Mouse (Mus musculus) CH12.LX (cell line): ENCODE measurements around the gene Gm30083. TPM values are rescaled to one million over a fixed set of nuclear protein-coding genes. Genes with fewer than 3 reads are reported as not detected.

ENCODE experiments used
- DNase-seq: peaks from one replicate; pipeline ENCODE4 v3.0.0-alpha.2; 2013; ENCODE audit errors: extremely low read depth
- H3K27ac ChIP-seq: 2 replicates; pipeline ENCODE4 v1.5.1; 2012; ENCODE audit warnings: low read depth, mild to moderate bottlenecking, control low read depth, moderate library complexity; ENCODE audit not compliant: insufficient read depth
- H3K27me3 ChIP-seq: replicated peaks from 2 replicates; pipeline ENCODE3; 2012; ENCODE audit warnings: inconsistent platforms
- H3K36me3 ChIP-seq, 2 experiments: replicated peaks in 1 of 2; 2 replicates each; pipeline versions ENCODE3 to v1.6.1; 2012; ENCODE audit warnings: inconsistent platforms in 1 of 2, low read length in 1 of 2, mild to moderate bottlenecking in 1 of 2, mixed read lengths in 1 of 2, moderate library complexity in 1 of 2; ENCODE audit not compliant: control insufficient read depth in 1 of 2, insufficient read depth in 1 of 2
- H3K4me1 ChIP-seq, 2 experiments: 2 replicates each; pipeline ENCODE4 v1.6.1; 2012; ENCODE audit warnings: inconsistent platforms in 1 of 2, moderate library complexity in 1 of 2; ENCODE audit not compliant: insufficient read depth in 2 of 2, control insufficient read depth in 1 of 2
- H3K4me2 ChIP-seq: 2 replicates; pipeline ENCODE4 v1.6.1; 2012; ENCODE audit warnings: low read depth, mild to moderate bottlenecking, control low read depth; ENCODE audit not compliant: poor library complexity, insufficient read depth, severe bottlenecking
- H3K4me3 ChIP-seq, 3 experiments: fragments of 150-350 bp in 1 of 3; sonication (generic) in 1 of 3; replicated peaks in 1 of 3; 2 replicates each; pipeline versions ENCODE3 to v1.5.1; 2011 to 2012; ENCODE audit warnings: low read depth in 2 of 3, low read length in 2 of 3, mild to moderate bottlenecking in 2 of 3, moderate library complexity in 2 of 3, control low read depth in 1 of 3, improper control_type of control experiment in 1 of 3, inconsistent platforms in 1 of 3, mixed read lengths in 1 of 3; ENCODE audit not compliant: poor library complexity in 1 of 3
- H3K79me2 ChIP-seq: replicated peaks from 2 replicates; pipeline ENCODE4 v1.6.1; 2012; ENCODE audit warnings: mild to moderate bottlenecking, moderate library complexity; ENCODE audit not compliant: control insufficient read depth, poor library complexity, insufficient read depth, severe bottlenecking; ENCODE audit errors: extremely low read depth
- H3K9ac ChIP-seq: 2 replicates; pipeline ENCODE4 v1.6.1; 2012; ENCODE audit warnings: low read depth, mild to moderate bottlenecking, control low read depth, moderate library complexity; ENCODE audit not compliant: insufficient read depth
- H3K9me3 ChIP-seq: replicated peaks from 2 replicates; pipeline ENCODE3; 2012; ENCODE audit warnings: low read length, inconsistent platforms, mixed read lengths
- CTCF ChIP-seq, 2 experiments: IDR thresholded peaks in 1 of 2; conservative IDR thresholded peaks in 1 of 2; 2 replicates each; pipeline ENCODE4 v1.5.1; 2011 to 2012; ENCODE audit warnings: low read depth in 2 of 2, low read length in 2 of 2, improper control_type of control experiment in 1 of 2, inconsistent platforms in 1 of 2, mild to moderate bottlenecking in 1 of 2, moderate library complexity in 1 of 2
- EP300 ChIP-seq: IDR thresholded peaks from 2 replicates; pipeline ENCODE4 v1.6.1; 2011; ENCODE audit warnings: low read length, improper control_type of control experiment
- ETS1 ChIP-seq: conservative IDR thresholded peaks from 2 replicates; pipeline ENCODE4 v1.6.1; 2012; ENCODE audit warnings: low read depth, mild to moderate bottlenecking, inconsistent platforms, low read length, improper control_type of control experiment, moderate library complexity
- GABPA ChIP-seq: IDR thresholded peaks from 2 replicates; pipeline ENCODE4 v1.6.1; 2012; ENCODE audit warnings: low read depth, low read length, improper control_type of control experiment, inconsistent platforms; ENCODE audit not compliant: insufficient replicate concordance
- HCFC1 ChIP-seq: IDR thresholded peaks from 2 replicates; pipeline ENCODE4 v1.6.1; 2012; ENCODE audit warnings: low read depth, mild to moderate bottlenecking, inconsistent platforms, low read length, improper control_type of control experiment
- JUND ChIP-seq: conservative IDR thresholded peaks from 2 replicates; pipeline ENCODE4 v1.6.1; 2011; ENCODE audit warnings: low read depth, low read length, improper control_type of control experiment
- NELFE ChIP-seq: IDR thresholded peaks from 2 replicates; pipeline ENCODE4 v1.6.1; 2011; ENCODE audit warnings: low read depth, low read length, improper control_type of control experiment
- PAX5 ChIP-seq: IDR thresholded peaks from 2 replicates; pipeline ENCODE4 v1.6.1; 2012; ENCODE audit warnings: low read length, inconsistent platforms, mixed read lengths
- RAD21 ChIP-seq: IDR thresholded peaks from 2 replicates; pipeline ENCODE4 v1.6.1; 2011; ENCODE audit warnings: low read depth, mild to moderate bottlenecking, low read length, improper control_type of control experiment, moderate library complexity
- RCOR1 ChIP-seq: conservative IDR thresholded peaks from 2 replicates; pipeline ENCODE4 v1.6.1; 2012; ENCODE audit warnings: low read depth, mild to moderate bottlenecking, inconsistent platforms, low read length, improper control_type of control experiment
- SIN3A ChIP-seq: IDR thresholded peaks from 2 replicates; pipeline ENCODE4 v1.6.1; 2012; ENCODE audit warnings: low read length, improper control_type of control experiment, inconsistent platforms
- TCF12 ChIP-seq: IDR thresholded peaks from 2 replicates; pipeline ENCODE4 v1.6.1; 2014; ENCODE audit warnings: low read depth, mild to moderate bottlenecking, inconsistent platforms, low read length, improper control_type of control experiment
- UBTF ChIP-seq: IDR thresholded peaks from 2 replicates; pipeline ENCODE4 v1.6.1; 2012; ENCODE audit warnings: low read depth, mild to moderate bottlenecking, inconsistent platforms, low read length, improper control_type of control experiment, moderate library complexity
- USF1 ChIP-seq: IDR thresholded peaks from 2 replicates; pipeline ENCODE4 v1.6.1; 2014; ENCODE audit warnings: low read depth, mild to moderate bottlenecking, inconsistent platforms, low read length, improper control_type of control experiment
- ZC3H11A ChIP-seq: IDR thresholded peaks from 2 replicates; pipeline ENCODE4 v1.6.1; 2012; ENCODE audit warnings: low read depth, mild to moderate bottlenecking, inconsistent platforms, low read length, improper control_type of control experiment
- ZNF384 ChIP-seq: IDR thresholded peaks from 2 replicates; pipeline ENCODE4 v1.6.1; 2012; ENCODE audit warnings: low read depth, low read length, improper control_type of control experiment, inconsistent platforms
- dilution Hi-C: fragments of 300-500 bp; cut with MboI; formaldehyde crosslinking; loops from 2 replicates; pipeline ENCODE4 v1.14.3; 2020; ENCODE audit warnings: low sequenced_read_pairs; ENCODE audit not compliant: extremely low pct_unique_long_range_greater_than_20kb, extremely low pct_ligation_motif_present
- in situ Hi-C: fragments of 300-500 bp; cut with MboI; formaldehyde crosslinking; loops from 3 replicates; pipeline ENCODE4 v1.14.3; 2019; ENCODE audit warnings: low sequenced_read_pairs, low pct_ligation_motif_present, low pct_unique_long_range_greater_than_20kb, mixed read lengths
- polyA plus RNA-seq: library from polyadenylated mRNA; unstranded; fragments of >175 nt; gene quantifications from 2 replicates; pipeline ENCODE4 v1.2.1, GENCODE M21; 2012; ENCODE audit warnings: low read depth; ENCODE audit not compliant: insufficient read length
- total RNA-seq, 2 experiments: library from RNA; depleted of rRNA; stranded (reverse); fragments of 300-350 nt in 1 of 2; fragments of >200 nt in 1 of 2; gene quantifications; 2 replicates each; pipeline ENCODE4 v1.2.3; 2012 to 2014

Gene Gm30083
- total and polyA plus RNA-seq, 3 experiments = not detected

DNA sequence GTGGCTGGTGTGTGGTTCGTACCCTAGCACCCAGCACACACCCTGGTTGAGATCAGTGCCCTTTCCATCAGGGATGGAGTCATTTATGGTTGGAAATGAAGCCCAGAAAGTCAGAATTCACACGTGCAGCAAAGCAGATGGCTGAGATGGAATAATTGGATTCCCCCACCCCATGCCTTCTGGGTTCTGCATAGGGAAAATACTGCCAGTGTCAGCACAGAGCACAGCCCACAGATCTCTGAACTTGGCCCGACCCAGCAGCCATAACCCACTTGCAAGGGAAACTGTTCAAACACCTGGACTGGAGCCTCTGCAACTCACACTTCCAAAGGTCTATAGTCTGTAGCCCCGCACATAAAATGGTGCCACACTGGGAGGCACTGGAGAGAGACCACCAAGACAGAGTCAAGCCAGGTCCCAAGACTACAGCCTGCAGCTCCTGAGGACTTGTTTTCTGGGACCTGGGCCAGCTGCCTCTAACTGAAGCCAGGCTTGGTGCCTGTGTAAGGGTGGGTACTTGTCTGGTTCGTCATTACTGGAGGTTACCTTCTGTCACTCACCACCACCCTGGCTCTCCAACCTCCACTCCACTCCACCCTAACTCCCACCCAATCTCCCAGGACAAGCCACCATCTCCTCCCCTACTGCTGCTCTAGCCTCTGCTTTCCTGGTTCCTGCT, 35.3 kb upstream of the Gm30083 start:
- dilution Hi-C loops = no loop called here

DNA sequence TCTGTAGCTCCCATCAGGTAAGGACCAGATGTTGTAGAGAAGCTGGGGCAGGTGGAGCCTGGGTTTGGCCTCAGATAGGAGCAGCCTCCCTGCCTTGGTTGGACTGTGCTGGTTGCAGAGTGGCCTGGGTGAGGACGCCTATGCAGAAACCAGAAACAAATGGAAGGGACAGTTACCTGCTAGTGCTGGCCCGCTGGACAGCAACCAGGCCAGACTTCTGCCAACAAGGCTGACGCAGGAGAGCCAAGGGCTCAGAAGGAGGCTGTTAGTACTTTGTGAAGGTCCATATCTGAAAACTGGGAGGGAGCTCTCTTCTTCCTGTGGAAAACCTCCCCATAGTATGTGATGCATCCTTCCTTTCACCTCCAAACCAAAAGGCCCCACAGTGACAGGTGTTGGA, 28.4 kb upstream of the Gm30083 start:
- TF ChIP-seq ETS1 (no peak), NELFE (no peak), USF1 (no peak), CTCF (conservative IDR thresholded peaks at IDR 0.05 in 1 of 2, IDR thresholded peaks at IDR 0.05 in 1 of 2; ENCODE audit: low read depth in 2 of 2, low read length in 2 of 2) (no peak), UBTF (no peak), EP300 (no peak), RCOR1 (no peak), ZNF384 (no peak), JUND (no peak), HCFC1 (no peak), SIN3A (no peak), PAX5 (no peak), ZC3H11A (no peak), RAD21 (no peak), GABPA (no peak), TCF12 (no peak)
- Histone ChIP-seq H3K4me1 (peaks cover 0 to 10% of the 10 kb centered on the region in 2 experiments; a peak in 2 of 4 replicates), H3K79me2 (no peaks in the 10 kb centered on the region), H3K36me3 (no peaks in the 10 kb centered on the region), H3K4me2 (no peak overlapping the region), H3K4me3 (no peak overlapping the region), H3K27ac (no peak overlapping the region), H3K9ac (no peak overlapping the region), H3K27me3 (no peaks in the 10 kb centered on the region), H3K9me3 (no peaks in the 10 kb centered on the region)
- no peak for DNase-seq
- in situ Hi-C loops = no loop called here
- dilution Hi-C loops = no loop called here

More for the DNA sequence above, 35.3 kb upstream of the Gm30083 start:
- Histone ChIP-seq H3K36me3 (no peaks in the 10 kb centered on the region), H3K79me2 (no peaks in the 10 kb centered on the region), H3K9ac (no peak overlapping the region), H3K4me3 (no peak overlapping the region), H3K27me3 (no peaks in the 10 kb centered on the region), H3K4me1 (peaks cover 0 to 6% of the 10 kb centered on the region in 2 experiments; a peak in 2 of 4 replicates), H3K27ac (no peak overlapping the region), H3K4me2 (no peak overlapping the region), H3K9me3 (no peaks in the 10 kb centered on the region)
- TF ChIP-seq ZNF384 = no peak
- no peak for DNase-seq
- in situ Hi-C loops = no loop called here
